Mouse (Mus musculus): Measurements from ENCODE around the gene Slc43a2. TPM values are rescaled to one million over a fixed set of nuclear protein-coding genes. Genes with fewer than 3 reads are reported as not detected.
A peak's percentile ranks its signal among the peaks of the same experiment; 100 is the strongest.
"Not testable (repeated sequence)": the region's sequence is repeated elsewhere in the genome, so short reads cannot be mapped to it uniquely, and the experiment has no call there.

Gene Slc43a2
- polyA plus RNA-seq, 1 experiment from 2014 or later = 12.9 TPM

DNA sequence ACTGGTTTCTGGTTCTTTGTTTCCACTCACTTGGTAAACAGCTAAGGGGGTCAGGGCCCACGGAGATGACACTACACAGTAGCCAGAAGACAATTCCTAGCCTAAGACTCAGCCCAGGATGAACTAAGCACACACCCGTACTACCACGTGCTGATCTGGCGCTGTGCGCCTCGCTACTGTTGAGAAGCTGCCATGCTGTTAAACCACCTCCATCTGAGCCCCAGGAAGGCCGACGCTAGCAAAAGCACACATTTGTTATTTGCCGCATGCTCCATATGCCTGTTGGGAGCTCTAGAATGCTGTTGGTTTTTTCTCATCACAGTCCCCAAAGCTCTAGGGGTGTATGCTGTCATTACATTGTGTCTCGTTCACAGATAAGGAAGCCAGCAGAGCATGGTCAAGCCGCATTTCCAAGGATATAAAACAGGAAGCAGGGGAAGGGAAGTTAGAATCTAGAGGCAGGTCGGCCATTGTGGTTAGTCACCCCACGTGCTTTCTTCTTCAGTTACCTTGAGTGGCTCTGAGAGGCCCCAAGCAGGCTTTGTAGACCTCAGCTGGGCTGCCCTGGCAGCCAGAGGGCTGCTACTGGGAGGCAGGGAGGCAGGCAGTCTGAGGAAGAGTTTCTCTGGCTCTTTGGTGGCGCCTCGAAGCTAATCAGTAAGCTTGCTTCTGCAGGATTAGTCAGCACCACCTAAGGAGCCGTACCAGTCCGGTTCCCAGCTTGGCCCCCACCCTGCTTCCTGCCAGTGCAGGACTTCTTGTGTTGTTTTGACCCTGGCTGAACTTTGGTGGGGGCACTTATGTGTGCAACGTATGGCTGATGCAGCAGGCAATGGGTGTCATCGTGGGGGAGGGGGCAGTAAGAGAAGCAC, 9.5 kb downstream of the Slc43a2 start:
- Histone ChIP-seq H3K4me2 (replicated peaks) (no peak overlapping the region), H3K9me3 (no peaks in the 10 kb centered on the region), H3K27me3 (replicated peaks) (no peaks in the 10 kb centered on the region), H3K4me1 (replicated peaks) (peaks cover 10% of the 10 kb centered on the region), H3K4me3 (replicated peaks) (no peak overlapping the region), H3K36me3 (no peaks in the 10 kb centered on the region), H3K27ac (peak overlapping the region; percentile 24; the same call in 1 of the 2 replicates), H3K9ac (no peak overlapping the region)
- ATAC-seq = no peak; the same call in 1 of the 2 replicates
- 66% methylated on average over 19 of the region's 19 CpGs for WGBS

DNA sequence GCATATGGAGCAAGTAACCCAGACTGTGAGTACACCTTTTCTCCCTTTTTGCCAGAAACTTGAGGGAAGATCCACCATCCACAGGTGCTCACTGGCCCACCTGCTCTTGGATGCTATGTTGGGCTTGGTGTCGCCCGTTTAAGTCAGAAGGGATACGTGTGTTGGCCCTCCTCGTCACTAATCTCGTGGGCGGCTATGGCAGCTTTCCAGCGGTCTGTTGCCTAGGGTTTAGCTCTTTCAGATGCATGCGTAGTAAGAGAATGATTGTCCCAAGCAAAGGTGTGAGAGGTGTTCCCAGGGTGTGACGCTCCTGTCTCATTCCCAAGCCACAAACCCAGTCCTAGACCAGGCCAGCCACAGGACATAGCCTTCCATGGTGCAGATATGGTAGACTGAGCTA, 13.2 kb downstream of the Slc43a2 start:
- no peak for ATAC-seq
- H3K9ac ChIP-seq = no peak overlapping the region
- no peaks in the 10 kb centered on the region for H3K9me3 ChIP-seq
- H3K27me3 ChIP-seq (replicated peaks) = no peaks in the 10 kb centered on the region
- 88% methylated on average over 9 of the region's 9 CpGs for WGBS
- H3K4me1 ChIP-seq (replicated peaks) = peaks cover 8% of the 10 kb centered on the region
- H3K4me3 ChIP-seq (replicated peaks) = no peak overlapping the region
- H3K27ac ChIP-seq = no peak overlapping the region
- H3K36me3 ChIP-seq = no peaks in the 10 kb centered on the region
- no peak overlapping the region for H3K4me2 ChIP-seq (replicated peaks)

DNA sequence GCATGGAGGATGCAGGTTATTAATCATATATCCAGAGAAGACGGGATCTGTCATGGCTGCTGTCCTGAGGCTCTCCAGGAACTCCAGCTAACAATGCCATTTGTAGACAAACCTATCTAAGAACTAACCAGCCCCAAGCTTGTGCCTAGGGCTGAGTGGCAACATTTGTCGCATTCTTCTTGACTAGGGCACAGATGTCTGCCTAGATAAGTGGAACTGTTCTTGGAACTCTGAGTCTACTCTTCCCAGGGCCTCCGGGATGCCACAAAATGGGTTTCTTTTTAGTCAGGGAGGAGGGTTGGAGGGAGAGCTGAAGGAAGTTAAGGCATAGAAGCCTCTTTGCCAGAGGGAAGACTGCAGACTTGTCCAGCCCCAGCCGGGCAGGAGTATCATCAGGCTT, 14.6 kb downstream of the Slc43a2 start:
- Histone ChIP-seq H3K27ac (no peak overlapping the region), H3K36me3 (no peaks in the 10 kb centered on the region), H3K27me3 (replicated peaks) (no peaks in the 10 kb centered on the region), H3K4me1 (replicated peaks) (peaks cover 15% of the 10 kb centered on the region), H3K9me3 (no peaks in the 10 kb centered on the region), H3K4me3 (replicated peaks) (no peak overlapping the region), H3K4me2 (replicated peaks) (no peak overlapping the region), H3K9ac (no peak overlapping the region)
- ATAC-seq = no peak
- 74% methylated on average over 4 of the region's 4 CpGs for WGBS

DNA sequence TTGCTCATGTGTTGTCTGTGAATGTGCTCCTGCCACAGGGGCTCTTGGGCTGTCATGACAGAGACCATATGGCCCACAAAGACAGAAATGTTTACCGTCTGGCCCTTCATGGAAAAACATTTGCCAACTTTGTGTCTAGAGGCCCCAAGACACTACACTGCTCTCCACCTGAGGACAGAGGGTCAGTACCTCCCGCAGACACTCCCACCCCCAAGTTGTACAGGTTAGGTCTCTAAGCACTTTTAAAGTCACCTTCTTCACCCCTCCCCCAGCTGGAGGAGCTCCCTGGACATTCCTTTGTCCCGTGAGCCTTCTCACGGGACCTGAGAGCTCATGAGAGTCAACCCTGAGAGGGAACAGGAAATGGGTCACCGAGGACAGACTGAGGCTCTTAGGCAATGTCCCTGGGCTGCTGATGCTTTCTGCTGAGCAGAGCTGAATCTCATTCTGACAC, 18.2 kb downstream of the Slc43a2 start:
- Histone ChIP-seq H3K36me3 (no peaks in the 10 kb centered on the region), H3K27ac (no peak overlapping the region), H3K9ac (no peak overlapping the region), H3K4me1 (replicated peaks) (peaks cover 19% of the 10 kb centered on the region), H3K4me2 (replicated peaks) (no peak overlapping the region), H3K4me3 (replicated peaks) (no peak overlapping the region), H3K9me3 (no peaks in the 10 kb centered on the region), H3K27me3 (replicated peaks) (no peaks in the 10 kb centered on the region)
- ATAC-seq = 0 out of 2 replicates have a peak, but pooled peaks have one; percentile 19
- 25% methylated on average over 5 of the region's 5 CpGs for WGBS

DNA sequence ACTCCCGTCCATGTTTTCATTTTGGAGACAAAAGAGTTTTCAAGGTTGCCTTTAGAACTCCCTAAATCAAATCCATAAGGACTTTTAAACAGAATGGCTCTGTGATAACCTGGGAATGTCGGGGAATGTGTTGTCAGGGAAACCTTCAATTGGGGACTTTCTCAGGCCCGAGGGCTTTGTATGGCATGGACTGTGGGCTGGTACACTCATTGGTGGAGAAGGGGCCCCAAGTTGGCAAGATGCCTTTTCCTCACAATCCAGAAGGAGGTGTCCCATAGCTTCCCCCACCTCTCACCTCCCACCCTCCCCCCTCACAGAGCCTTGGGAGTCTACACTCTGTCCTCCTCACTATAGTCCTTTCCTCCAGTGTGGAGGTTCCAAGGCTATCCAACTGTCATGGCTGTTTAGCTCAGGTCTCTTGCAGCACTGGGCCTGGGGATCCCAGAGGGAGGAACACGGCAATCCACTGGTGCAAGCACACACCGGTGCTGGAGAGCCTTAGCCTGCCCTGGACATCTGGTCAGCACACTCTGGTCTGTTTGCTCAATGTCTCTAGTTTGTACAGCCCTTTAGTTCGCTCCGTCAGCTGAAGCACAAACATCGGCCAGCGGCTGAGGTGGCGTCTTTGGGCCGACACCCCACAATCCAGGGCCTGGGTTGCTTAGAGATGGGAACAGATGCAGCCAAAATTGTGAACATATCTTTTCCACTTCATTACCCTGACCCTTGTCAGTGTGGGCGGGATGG, 18.9 kb downstream of the Slc43a2 start:
- Histone ChIP-seq H3K27ac (peak overlapping the region; percentile 24; the same call in 1 of the 2 replicates), H3K4me1 (replicated peaks) (peaks cover 19% of the 10 kb centered on the region), H3K27me3 (replicated peaks) (no peaks in the 10 kb centered on the region), H3K4me2 (replicated peaks) (no peak overlapping the region), H3K9ac (no peak overlapping the region), H3K4me3 (replicated peaks) (no peak overlapping the region), H3K9me3 (no peaks in the 10 kb centered on the region), H3K36me3 (no peaks in the 10 kb centered on the region)
- WGBS = 69% methylated on average over 12 of the region's 12 CpGs
- peak; percentile 16; the same call in 1 of the 2 replicates for ATAC-seq

DNA sequence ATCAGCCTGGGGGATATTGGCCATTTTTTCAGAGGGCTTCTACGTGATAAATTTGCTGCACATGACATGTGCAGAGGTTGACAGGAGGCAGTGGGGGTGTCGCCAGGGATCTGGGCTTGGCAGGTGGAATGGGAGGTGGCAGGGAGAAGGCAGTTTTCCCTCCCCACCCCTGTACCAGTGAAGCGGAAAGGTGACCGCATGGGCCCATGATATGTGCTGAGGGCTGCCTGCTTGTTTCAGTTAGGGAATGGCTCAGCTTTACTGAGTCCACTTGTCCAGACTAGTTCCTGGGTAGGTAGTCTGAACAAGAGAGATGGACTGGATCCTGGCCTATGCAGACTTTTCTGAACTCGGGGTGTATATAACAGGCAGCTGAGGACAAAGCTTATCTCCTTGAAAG, 19.8 kb downstream of the Slc43a2 start:
- WGBS = 82% methylated on average over 5 of the region's 5 CpGs
- H3K4me2 ChIP-seq (replicated peaks) = no peak overlapping the region
- no peak overlapping the region for H3K27ac ChIP-seq
- peaks cover 19% of the 10 kb centered on the region for H3K4me1 ChIP-seq (replicated peaks)
- no peaks in the 10 kb centered on the region for H3K9me3 ChIP-seq
- H3K27me3 ChIP-seq (replicated peaks) = no peaks in the 10 kb centered on the region
- ATAC-seq = no peak
- no peak overlapping the region for H3K4me3 ChIP-seq (replicated peaks)
- H3K9ac ChIP-seq = no peak overlapping the region
- H3K36me3 ChIP-seq = no peaks in the 10 kb centered on the region

DNA sequence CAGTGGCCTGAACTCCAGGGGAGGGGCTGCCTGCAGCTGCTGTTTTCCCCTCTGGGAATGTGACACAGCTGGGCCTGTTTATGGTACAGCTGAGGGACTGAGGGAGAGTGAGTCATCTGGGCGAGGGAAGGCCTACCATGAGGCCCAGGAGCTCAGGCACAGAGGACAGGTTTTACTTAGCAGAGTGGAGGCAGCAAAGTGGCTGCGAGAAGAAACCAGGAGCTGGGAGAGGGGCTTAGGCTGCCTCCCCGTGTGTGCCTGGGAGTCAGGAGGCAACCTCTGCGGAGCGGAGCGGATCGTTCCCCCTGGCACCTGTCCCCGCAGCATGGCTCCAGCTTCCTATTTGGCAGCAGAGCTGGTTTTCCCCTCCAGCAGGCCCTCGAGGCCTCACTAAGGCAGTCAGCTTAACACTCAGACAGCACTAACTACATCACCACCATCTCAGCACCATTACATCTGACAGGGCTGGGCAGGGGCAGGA, 20.5 kb downstream of the Slc43a2 start:
- Histone ChIP-seq H3K9ac (peak overlapping the region; percentile 26; the same call in 1 of the 2 replicates), H3K4me1 (replicated peaks) (peaks cover 19% of the 10 kb centered on the region), H3K4me3 (replicated peaks) (no peak overlapping the region), H3K36me3 (no peaks in the 10 kb centered on the region), H3K9me3 (no peaks in the 10 kb centered on the region), H3K4me2 (replicated peaks) (0 out of 2 replicates have a peak overlapping the region, but pooled peaks have one; percentile 12), H3K27ac (peak overlapping the region; percentile 64), H3K27me3 (replicated peaks) (no peaks in the 10 kb centered on the region)
- peak; percentile 81 for ATAC-seq
- 38% methylated on average over 9 of the region's 9 CpGs for WGBS

DNA sequence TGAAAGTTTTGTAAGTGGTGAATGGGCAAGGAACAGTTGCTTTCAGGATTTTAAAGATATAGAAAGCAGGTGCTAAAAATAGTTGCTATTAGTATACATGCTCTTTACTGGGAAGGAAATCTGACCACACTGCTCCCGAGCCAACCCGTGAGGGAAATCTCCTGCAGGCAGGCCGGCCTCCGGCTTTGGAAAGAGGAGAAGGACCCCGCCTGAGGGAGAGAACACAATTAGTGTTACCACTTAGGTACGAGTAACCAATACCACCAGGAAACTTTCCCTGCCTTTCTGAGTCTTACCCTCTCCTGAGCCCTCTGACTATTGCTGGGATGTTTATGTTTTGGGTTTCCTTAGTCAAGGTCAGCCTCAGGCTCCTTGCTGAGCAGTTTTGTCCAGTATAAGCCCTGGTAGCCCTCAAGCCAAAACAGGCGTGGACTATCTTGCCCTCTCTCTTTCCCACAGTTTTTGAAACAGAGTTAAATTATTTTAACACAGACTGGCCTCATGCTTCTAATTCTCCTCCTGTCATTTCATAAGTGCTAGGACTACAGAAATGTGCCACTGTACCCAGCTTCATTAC, 21.5 kb downstream of the Slc43a2 start:
- no peak overlapping the region for H3K4me3 ChIP-seq (replicated peaks)
- H3K9ac ChIP-seq = no peak overlapping the region
- H3K27me3 ChIP-seq (replicated peaks) = no peaks in the 10 kb centered on the region
- ATAC-seq = no peak
- no peaks in the 10 kb centered on the region for H3K36me3 ChIP-seq
- no peak overlapping the region for H3K27ac ChIP-seq
- no peaks in the 10 kb centered on the region for H3K9me3 ChIP-seq
- WGBS = 61% methylated on average over 7 of the region's 7 CpGs
- peaks cover 19% of the 10 kb centered on the region for H3K4me1 ChIP-seq (replicated peaks)
- no peak overlapping the region for H3K4me2 ChIP-seq (replicated peaks)

DNA sequence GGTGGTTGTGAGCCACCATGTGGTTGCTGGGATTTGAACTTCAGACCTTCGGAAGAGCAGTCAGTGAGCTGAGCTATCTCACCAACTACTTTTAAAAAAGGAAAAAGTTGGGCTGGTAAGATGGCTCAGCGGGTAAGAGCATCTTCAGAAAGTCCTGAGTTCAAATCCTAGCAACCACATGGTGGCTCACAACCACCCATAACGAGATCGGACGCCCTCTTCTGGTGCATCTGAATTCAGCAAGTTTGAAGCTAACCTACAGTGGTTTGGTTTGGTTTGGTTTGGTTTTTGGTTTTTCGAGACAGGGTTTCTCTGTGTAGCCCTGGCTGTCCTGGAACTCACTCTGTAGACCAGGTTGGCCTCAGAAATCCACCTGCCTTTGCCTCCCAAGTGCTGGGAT, 24.5 kb downstream of the Slc43a2 start:
- not testable (repeated sequence) for H3K4me2 ChIP-seq (replicated peaks); H3K9me3 ChIP-seq; ATAC-seq; H3K4me3 ChIP-seq (replicated peaks); H3K27me3 ChIP-seq (replicated peaks); H3K9ac ChIP-seq; H3K27ac ChIP-seq; H3K36me3 ChIP-seq; H3K4me1 ChIP-seq (replicated peaks)
- 94% methylated on average over 6 of the region's 6 CpGs for WGBS

DNA sequence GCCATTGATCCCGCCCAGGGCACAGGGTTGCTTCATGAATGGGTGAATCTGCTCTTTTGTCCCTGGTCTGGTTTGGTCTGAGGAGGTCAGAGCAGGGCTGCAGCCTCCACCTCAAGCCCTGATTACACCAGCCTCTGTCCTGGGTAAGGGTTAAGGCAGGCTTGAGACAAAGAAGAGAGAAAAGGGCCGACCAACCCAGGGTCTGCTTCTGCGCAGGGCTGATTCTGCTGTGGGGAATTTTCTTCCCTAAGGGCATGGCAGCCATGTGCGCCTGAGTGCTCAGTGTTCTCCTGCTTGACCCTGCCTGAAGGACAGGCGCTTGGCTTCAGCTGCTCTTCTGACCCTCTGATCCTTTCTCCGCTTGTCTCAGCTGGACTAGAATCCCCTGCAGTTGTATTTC, 25.6 kb downstream of the Slc43a2 start:
- H3K4me1 ChIP-seq (replicated peaks) = peaks cover 12% of the 10 kb centered on the region
- no peak overlapping the region for H3K9ac ChIP-seq
- no peak overlapping the region for H3K4me3 ChIP-seq (replicated peaks)
- no peaks in the 10 kb centered on the region for H3K36me3 ChIP-seq
- 84% methylated on average over 6 of the region's 6 CpGs for WGBS
- no peak overlapping the region for H3K27ac ChIP-seq
- H3K9me3 ChIP-seq = no peaks in the 10 kb centered on the region
- H3K27me3 ChIP-seq (replicated peaks) = no peaks in the 10 kb centered on the region
- no peak for ATAC-seq
- H3K4me2 ChIP-seq (replicated peaks) = no peak overlapping the region

DNA sequence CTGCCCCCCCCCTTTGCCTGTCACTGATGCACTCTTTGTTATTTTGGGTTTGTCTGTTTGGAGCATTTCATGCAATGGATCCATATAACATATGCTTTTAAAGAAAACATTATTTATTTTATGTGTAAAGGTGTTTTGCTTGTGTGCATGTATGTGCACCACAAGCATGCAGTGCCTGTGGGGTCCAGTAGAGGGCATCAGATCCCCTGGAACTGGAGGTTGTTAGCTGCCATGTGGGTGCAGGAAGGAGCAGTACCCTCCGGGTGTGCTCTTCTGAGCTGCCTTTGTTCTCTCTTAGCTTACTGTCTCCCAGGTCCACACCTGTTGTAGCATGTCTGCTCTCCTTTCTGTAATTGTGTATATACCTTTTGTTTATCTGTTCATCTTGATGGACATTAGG, 26.6 kb downstream of the Slc43a2 start:
- WGBS = 100% methylated on average over 1 of the region's 1 CpGs

DNA sequence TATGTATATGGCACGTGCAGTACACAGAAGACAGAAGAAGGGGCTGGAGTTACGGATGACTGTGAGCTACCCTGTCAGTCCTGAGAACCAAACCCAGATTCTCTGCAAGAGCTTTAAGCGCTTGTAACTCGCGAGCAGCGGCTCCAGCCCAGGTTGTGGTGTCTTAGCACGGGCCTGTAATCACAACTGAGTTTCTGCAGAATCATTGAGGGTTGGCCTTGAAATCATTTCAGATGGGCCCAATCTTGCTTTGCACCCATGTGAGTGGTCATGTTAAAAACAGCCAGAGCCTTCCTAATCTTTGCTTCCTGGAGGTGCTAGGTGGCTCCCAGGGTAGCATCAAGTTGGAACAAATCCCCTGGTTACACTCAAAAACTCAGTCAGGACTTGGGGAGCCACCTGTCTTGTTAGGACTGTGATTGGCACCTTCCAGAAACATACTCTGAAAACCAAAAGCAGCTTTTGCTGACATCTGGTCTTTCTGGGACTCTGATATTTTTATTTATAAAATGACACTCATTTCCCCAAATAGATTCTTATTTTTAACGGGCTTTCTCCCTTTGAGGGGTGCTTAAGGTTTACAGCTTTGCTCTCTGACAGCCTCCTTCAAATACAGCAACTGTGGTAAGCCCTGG, 28.5 kb downstream of the Slc43a2 start:
- H3K27ac ChIP-seq = peak overlapping the region; percentile 79
- H3K27me3 ChIP-seq (replicated peaks) = no peaks in the 10 kb centered on the region
- no peak overlapping the region for H3K9ac ChIP-seq
- H3K36me3 ChIP-seq = no peaks in the 10 kb centered on the region
- H3K9me3 ChIP-seq = no peaks in the 10 kb centered on the region
- H3K4me2 ChIP-seq (replicated peaks) = no peak overlapping the region
- WGBS = 85% methylated on average over 8 of the region's 8 CpGs
- H3K4me1 ChIP-seq (replicated peaks) = peaks cover 22% of the 10 kb centered on the region
- no peak for ATAC-seq
- no peak overlapping the region for H3K4me3 ChIP-seq (replicated peaks)

More for the DNA sequence above, 26.6 kb downstream of the Slc43a2 start:
- Histone ChIP-seq H3K27ac (no peak overlapping the region), H3K4me1 (replicated peaks) (peaks cover 10% of the 10 kb centered on the region), H3K4me2 (replicated peaks) (no peak overlapping the region), H3K4me3 (replicated peaks) (no peak overlapping the region), H3K9ac (no peak overlapping the region), H3K27me3 (replicated peaks) (no peaks in the 10 kb centered on the region), H3K9me3 (no peaks in the 10 kb centered on the region), H3K36me3 (no peaks in the 10 kb centered on the region)
- ATAC-seq = no peak
